Mouse (Mus musculus) A20 (cell line): ENCODE measurements at regions not wholly inside any gene's neighbourhood (a gene's known extent, or its start where the extent isn't known, plus 50 kb on each side); places are given as distances from the start of the nearest gene placed in this dataset.

Experiments used
- DNase-seq: peaks from one replicate; pipeline ENCODE4 v3.0.0-alpha.2; 2011; ENCODE audit warnings: low read depth, low spot score

GRCm38 (mm10) chr10:19078047-19078446 is 62.6 kb upstream of the Tnfaip3 start:
- DNase-seq = peak; percentile 33

GRCm38 (mm10) chr10:19068377-19068776 is 52.9 kb upstream of the Tnfaip3 start:
- peak; percentile 62 for DNase-seq

GRCm38 (mm10) chr10:19067623-19068022 is 52.2 kb upstream of the Tnfaip3 start:
- DNase-seq = peak; percentile 22

- no peak for DNase-seq
Measured at GRCm38 (mm10) chr10:19066821-19067350, 51.4 kb upstream of the Tnfaip3 start.
